Mouse (Mus musculus) 3134 (cell line): Measurements from ENCODE around the gene Megf8.

Source experiments
- DNase-seq: peaks from one replicate; pipeline ENCODE4 v3.0.0-alpha.2; 2011; ENCODE audit warnings: low spot score; ENCODE audit not compliant: insufficient read length; ENCODE audit errors: extremely low read depth

Gene Megf8

DNA sequence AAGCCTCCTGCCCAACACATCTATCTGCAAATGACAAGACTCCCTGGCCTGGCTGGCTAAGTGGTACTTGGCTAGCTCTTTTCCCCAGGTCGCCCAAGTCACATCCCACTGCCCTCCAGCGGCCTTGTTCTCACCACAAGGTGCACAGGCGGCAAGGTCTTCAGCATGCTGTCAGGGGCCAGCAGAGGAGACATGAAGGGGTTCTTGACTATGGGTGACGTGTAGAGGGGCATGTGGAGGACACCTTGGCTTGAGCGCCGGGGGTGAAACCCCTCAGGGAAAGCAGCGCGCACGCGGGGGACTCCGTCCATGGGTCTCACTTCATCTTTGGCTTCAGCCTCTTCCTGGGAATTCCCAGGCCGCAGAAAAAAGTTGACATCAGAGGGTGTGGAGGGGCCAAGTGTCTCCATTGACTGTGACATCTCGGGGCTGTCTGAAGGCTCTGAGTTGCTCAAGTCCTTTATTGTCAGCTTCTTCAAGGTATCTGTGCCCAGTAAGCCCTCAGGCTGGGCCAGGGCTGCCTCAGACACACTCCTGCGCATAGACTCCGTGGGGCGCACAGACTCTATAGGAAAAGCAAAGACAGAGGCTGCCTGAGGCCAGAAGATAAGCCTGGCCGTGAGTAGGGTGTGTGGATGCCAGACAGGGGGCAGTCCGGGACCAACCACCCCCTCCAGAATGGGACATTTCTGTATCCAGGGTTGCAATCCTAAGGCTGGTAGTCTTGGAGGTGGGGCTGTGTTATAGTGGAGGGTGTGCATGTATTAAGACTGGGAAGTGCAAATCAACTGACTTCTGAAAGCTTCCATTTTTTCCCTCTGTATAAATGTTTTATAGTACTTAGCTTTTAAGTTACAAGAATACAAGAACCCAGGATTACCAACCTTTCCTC, 63.7 kb downstream of the Megf8 start:
- no peak for DNase-seq

DNA sequence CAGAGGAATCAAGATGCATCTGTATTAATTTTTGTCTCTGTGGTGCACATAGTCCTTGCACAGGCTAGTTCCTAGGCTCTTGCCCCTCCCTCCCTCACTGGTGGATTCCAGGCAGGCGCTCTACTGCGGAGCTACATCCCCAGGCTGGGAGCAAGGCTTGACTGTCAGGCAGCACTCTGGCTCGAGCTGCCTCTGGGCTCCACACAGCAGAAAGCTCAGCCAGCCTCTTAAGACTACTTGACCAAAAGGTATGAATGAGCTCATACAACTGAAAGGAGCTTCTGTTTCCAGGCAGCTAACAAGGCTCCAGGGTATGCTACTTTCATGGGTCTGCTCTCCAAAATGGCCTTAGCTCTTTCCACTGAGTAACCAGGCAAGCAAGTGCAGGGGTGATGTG, 64.3 kb downstream of the Megf8 start:
- no peak for DNase-seq

DNA sequence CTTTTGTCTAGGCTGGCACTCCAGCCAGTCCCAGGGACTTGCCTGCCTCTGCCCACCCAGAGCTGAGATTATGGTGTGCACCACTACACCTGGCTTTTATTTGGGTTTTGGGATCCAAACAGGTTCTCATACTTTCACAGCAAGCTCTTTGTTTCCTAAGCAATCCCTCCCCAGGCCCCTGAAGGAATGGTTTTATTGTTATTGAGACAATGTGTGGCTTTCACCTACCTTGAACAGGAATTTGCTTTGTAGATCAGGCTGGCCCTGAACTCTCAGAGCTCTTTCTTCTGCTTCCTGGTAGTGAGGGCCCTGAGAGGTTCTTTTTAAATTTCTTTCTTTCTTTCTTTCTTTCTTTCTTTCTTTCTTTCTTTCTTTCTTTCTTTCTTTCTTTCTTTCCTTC, 65.6 kb downstream of the Megf8 start:
- no peak for DNase-seq

DNA sequence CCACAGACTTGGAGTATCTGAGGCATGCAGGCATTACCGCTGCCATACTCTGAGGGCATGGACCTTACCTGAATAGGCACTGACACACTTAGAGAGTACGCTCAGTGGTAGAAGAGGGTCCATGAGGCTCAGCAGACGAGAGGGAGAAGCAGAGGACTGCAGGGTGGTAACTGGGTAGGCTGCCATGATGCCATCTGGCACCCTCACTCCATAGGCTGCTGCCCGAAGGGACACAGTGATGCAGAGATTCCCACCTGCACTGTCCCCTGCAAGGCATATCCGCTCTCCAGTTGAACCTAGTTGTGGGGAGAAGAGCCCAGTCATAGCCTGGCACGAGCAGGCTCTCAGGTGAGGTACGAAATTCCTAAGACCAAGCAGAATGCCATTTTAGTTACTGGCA, 66.4 kb downstream of the Megf8 start:
- DNase-seq = no peak

DNA sequence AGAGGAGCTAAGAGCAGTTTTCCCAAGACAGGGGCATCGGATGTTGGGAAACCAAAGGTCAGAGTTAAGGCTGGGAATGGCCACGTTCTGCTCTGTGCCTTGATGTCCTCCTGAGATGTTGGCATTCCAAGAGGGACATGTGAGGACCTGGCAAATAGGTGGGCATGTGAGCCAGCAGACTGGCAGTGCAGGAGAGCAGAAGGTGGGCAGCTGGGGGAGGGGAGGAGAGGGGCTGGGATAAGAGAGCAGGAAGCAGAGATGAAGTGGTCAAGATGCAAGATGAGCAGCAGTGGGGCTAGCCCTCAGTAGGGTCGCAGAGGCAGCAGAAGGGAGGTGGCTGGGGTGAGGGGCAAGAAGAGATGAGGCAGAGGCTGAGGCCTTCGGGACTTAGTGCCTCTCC, 66.9 kb downstream of the Megf8 start:
- DNase-seq = no peak

DNA sequence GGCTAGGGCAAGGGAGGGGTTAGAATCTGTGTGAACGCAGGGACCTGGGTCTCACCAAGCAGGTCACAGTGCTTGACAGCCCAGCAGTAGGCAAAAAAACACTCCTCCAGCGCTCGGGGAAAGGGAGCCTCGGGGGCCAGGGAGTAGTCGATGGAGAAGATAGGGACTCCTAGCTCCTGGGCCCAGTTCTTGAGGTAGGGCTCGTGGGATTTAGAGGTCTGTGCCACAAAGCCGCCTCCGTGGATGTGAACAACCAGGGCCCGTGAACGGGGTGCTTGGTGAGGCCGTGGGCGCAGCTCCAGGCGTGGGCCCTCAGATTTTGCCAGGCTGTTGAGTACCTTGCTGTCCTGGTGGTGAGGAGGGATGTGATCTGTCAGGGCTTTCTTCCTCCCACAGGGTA, 67.4 kb downstream of the Megf8 start:
- DNase-seq = no peak

DNA sequence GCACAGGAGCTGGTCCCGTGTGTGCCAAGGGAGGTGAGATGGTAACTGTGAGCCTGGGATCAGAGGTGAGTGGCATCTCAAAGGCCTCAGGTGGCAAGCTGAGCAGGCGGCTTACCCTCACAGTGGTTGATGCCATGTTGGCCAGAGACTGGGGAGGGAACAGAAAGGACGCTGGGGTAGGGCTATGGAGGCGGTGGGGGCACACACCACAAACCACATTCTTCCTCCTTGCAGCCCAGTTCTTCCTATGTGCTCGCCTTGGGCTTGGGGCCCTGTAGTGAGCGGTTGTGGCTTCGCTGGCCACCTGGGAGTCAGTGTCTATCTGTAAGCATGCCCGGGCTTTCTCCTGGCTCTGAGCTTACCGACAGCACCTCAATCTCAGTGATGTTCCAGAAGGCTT, 67.9 kb downstream of the Megf8 start:
- no peak for DNase-seq

DNA sequence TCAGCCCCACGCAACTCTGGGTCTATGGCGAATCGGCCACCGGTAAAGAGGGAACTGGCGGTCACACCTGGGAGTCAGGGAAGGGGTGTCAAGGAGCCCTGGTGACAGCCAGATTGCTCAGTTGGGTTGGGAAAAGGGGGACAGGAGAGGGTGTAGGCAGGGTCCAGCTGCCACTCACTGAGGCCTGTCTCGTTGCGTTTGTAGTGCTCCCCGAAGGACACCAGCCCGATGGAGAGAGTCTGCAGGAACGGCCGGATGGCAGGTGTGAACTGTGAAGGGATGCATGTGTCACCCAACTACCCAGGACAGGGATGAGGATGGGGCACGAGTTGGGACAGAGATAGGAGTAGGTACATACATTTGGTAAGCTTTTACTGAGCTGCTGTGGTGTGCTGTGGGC, 68.3 kb downstream of the Megf8 start:
- DNase-seq = no peak

DNA sequence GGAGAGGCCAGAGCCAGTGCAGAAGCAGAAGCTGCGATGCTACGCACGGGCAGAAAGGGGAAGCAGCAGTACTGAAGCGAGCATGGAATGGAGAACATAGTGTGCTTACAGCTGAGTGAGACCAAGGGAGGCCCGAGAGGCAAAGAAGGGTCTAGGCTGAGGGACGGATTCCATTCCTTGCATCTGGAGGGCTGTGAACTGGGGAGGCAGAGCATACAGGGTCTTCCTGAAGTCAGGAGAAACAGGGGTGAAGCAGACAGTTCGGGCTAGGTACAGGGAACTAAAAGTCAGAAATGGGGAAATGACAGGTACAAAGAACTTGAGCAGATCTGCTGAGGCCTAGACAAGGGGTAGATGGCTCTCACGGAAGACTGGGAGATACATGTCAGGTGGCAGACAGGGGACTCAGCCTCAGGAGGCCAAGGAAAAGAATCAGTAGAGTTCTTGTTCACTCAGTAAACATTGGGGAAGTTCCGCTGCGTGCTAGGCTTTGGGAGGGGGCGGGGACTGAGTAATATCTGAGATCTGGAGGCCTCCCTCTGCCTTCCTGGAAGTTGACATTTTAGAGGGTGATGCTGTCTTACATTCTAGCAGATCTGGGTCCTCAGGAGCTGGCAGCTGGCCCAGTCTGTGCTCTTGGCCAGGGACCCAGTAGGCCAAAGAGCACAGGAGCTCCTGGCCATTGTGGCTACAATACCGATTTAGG, 69.0 kb downstream of the Megf8 start:
- peak; percentile 66 for DNase-seq

DNA sequence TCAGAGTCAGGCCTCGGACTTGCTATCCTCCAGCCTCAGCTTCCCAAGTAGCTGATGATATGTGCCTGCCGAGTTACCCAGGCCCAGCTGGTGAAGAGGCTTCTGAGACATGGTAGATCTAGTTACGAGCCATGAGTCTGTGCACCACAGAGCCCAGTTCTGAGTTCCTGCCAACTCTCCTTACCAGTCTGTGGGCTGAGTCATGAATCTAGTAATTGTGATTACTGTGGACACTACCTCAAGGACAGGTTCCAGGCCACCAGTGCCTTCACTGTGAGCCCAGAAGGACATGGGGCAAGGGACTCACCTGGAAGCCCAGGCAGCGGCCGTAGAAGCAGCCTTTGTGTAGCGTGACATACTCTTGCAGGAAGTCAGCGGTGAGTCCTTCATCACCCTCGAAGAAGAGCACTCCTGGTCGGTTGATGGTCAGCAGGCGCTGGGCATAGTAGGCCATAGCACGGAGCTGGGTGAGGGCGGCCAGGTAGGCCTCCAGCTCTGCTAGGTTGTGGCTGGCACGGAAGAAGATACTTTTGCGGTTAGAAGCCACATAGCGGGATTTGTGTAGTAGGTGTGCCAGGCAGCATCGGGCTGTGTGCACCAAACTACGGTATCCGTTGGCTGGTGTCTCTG, 71.0 kb downstream of the Megf8 start:
- DNase-seq = peak; percentile 53

DNA sequence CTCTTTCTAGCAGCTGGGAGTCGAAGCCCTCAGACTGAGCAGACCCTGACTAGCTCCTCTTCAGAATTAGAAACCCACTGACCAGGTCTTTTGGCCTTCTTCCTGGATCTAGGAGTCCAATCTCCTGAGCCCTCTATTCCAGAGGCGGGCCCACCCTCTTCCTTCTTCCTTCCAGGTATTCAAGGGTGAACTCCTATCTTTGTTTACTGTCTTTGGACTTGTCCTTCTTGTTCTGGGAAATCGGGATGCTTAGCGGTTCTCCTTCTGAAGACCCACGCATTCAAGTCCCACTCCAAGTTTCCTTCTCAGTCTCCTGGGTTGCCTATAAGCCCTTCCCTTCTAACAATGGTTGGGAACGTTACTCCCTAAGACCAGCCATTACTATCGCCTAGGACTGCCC, 72.0 kb downstream of the Megf8 start:
- no peak for DNase-seq

DNA sequence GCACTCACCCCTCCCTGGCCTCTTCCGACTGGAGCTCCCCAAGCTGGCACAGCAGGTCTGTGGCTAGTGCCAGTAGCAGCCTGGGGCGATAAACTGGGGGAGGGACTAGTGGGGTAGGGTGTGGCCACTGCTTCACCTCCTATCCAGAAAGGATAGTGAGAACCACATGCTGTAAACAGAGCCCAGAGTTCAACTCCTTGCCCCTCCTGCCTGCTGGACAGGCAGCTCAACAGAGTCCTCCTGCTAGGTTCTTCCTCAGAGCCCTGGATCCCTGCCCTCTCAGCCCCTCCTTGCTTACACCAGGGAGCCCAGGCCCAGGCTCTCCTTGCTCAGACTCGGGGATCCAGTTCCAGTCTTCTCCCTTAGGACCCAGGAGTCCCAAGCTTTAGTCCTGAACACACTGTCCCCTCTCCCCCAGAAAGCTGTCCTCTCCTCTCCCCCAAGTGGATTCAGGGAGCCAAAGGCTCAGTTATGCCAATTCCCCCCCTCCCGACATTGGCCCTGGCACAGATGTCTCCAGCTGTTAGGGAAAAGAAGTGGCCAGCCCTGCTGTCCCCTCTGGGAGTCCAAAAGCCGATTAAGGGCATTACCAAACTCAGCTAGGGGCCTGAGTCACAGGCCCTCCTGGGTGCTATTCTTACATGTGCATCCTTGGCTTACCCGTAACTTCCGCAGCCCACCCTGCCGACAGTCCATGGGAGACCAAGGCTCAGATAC, 73.2 kb downstream of the Megf8 start:
- peak; percentile 82 for DNase-seq

DNA sequence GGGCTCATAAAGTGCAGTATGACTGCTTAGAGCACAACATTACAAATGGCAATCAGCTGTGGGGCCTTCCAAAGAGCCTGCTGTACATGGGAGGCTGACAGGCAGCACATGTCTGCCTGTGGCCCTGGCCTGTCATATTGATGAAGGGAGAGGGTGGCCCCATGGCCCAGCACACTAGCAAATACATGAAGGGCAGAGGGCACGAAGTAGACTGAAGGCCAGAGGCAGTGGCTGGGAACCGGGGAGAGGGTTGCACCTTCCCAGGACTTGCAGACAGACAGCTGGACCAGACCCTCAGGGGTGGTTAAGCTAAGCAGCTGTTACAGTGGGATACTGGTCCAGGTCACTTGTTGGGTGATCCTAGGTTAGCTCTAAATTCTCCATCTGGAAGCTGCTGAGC, 74.0 kb downstream of the Megf8 start:
- no peak for DNase-seq

DNA sequence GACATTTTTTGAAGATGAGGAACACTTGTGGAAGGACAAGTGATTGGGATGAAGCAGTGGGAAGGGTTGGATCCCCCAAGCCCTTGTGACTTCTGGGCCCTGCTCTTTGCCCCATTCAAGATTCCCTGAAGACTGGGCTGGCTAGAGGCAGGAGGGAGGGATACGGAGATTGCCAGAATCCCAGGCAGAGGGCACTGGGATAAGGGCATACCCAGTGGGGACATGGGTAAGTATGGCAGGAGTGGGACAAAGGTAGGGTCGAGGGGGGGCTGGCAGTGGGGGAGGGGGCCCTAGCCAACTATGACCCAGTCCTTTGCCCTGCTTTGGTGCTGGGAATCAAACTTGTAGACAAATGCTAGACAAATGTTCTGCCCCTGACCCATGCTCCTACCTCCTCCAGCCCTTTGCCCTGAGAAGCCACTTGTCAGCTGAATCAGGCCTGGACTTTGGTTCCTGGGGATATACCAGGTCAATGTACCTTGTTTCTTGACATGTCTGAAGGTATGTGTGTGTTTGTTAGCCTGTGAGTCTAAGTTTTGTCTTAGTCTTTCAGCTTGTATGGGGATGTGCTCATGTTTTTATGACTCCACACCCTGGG, 75.0 kb downstream of the Megf8 start:
- no peak for DNase-seq

DNA sequence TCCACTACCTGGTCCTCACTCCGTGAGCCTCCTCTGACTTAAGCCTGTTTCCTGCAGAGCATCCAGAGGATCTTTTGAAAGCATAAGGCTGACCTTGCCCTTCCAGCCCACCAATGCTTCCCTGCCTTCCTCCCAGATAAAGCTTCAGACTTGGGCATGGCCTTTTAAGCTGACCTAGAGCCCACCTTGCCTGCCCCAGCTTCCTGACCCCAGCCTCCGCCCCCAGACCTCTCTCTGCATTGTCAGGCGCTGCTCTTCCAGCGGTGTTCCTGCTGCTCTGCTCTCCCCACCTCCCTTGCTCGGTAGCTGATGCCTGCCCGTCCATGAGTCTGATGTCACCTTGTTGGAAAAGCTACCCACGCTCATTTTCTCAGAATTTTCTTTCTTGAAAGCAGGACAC, 75.9 kb downstream of the Megf8 start:
- DNase-seq = no peak

DNA sequence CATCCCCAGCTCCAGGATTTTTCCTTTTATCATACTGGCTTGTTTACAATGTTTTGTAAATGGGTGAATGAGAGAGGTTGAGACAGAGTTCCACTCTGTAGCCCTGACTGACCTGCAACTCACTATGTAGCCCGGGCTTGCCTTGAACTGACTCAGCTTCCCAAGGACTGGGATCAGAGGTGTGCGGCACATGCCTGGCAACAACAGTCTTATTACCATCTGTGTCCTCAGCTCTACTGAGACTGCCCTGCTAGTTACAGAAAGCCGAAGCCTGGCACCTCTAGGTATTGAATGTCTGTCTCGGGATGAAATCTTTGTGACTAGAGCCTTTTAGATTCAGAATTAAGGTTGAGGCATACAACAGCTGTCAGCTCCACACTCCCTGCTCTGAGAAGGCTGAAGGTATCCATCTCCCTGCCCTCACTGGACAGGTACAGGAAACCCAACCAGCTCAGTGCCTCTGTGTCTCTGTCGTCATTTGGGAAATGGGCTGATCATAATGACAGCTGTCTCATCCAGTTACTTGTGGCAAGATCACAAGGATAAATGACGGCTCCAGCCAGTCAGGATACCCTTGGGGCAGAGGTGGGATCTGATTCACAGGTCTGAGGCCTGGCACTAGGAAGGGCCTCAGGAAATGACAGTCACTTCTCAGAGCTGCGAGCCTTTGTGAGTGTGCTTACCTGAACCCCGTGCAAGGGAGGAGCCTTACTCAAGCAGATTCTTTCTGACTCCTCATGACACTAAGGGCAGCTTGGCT, 76.7 kb downstream of the Megf8 start:
- DNase-seq = no peak

DNA sequence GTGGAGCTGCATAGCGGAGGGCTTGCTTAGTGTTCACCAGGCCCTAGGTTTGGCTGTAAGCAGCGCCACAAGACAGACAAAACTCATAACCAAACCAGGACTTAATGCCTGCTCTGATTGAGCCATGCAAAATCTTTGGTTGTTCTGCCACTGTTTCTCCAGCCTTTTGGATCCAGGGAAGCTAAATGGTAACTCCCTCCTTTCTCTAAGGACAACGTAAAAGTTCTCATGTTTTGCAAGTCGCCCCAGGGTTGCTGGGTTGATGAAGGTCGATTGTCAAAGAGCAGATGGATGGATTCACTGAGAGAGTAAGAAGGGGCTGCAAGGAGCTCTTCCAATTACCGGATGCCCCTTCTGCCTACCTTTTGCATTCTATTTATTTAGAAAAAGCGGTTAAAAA, 77.8 kb downstream of the Megf8 start:
- DNase-seq = no peak

DNA sequence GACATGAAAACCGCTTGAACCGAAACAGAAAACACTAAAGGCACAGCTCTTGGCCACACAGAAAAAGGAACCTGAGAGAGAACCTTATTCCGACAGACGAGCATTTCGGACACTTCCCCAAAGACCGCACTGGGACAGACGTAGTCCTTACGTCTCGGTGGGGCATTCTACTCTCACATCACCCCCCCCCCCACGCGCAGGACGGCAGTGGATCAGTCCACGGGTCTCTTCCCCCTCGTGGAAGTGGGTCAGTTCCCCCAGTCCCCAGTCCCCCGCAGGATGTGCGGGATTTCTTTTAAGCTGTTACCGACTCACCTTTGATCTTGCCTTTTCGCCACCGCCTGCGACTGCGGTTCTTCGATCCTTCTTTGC, 78.2 kb downstream of the Megf8 start:
- no peak for DNase-seq

DNA sequence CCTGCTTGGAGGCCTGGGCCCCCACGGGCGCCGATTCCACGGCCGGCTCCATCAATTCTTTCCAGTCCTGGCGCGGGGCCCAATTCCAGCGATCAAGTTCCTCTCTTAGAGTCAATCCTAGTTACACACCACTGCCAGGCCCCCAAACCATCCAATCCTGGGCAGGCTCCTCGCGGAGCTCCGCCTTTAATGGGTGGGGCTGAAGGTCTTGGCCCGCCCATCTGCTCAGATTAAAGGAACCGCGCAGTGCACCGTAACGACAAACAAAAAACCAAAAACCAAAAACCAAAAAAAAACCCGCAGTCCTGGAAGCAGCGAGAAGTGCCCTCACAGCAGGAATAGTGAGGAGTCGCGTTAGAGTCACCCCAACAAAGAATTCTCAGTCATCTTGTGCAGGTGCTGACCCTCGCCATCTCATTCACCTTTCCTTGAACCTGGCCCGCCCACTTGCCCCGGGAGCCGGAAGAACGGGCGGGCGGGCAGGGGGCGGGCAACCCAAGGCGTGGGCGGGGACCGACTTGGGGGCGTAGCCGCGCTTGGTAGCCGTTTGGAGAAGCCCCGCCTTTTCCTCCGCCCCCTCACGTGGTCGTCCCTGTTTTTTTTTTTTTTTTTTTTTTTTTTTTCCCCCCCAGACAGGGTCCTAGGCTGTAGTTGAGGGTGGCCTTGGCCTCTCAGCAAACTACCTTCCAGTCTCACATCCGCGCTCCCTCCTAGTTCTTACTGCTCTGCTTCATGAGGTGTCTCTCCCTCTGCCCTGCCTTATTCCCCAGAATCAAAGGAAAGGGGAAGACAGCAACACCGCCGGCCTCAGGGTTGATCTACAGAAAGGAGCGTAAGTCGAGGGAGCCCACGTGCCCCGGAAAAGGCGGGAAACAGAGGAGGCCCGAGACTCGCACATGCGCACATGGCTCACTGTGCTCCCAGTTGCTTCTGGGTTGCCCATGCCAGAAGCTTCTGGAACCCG, 78.9 kb downstream of the Megf8 start:
- peak; percentile 87 for DNase-seq
